Mouse (Mus musculus) heart, embryonic 10.5 days (tissue): ENCODE measurements around the gene Gchfr. TPM values are rescaled to one million over a fixed set of nuclear protein-coding genes. Genes with fewer than 3 reads are reported as not detected.

Experiments
- DNase-seq: peaks from one replicate; pipeline ENCODE4 v3.0.0-alpha.2; 2017; ENCODE audit warnings: low spot score
- H3K27ac ChIP-seq: fragments of 300-500 bp; sonication (generic); 2 replicates; pipeline ENCODE4 v1.5.1; 2016; ENCODE audit warnings: mild to moderate bottlenecking
- H3K27me3 ChIP-seq: fragments of 300-500 bp; sonication (generic); 2 replicates; pipeline ENCODE4 v1.6.1; 2016; ENCODE audit warnings: mild to moderate bottlenecking; ENCODE audit not compliant: poor library complexity, insufficient read depth, severe bottlenecking
- H3K36me3 ChIP-seq: fragments of 300-500 bp; sonication (generic); 2 replicates; pipeline ENCODE4 v1.6.1; 2016; ENCODE audit warnings: mild to moderate bottlenecking, moderate library complexity
- H3K4me1 ChIP-seq: fragments of 300-500 bp; sonication (generic); 2 replicates; pipeline ENCODE4 v1.6.1; 2016; ENCODE audit warnings: mild to moderate bottlenecking
- H3K4me3 ChIP-seq: fragments of 300-500 bp; sonication (generic); 2 replicates; pipeline ENCODE4 v1.5.1; 2016; ENCODE audit warnings: mild to moderate bottlenecking, moderate library complexity
- H3K9me3 ChIP-seq: fragments of 300-500 bp; sonication (generic); 2 replicates; pipeline ENCODE4 v1.6.1; 2016; ENCODE audit warnings: mild to moderate bottlenecking, moderate library complexity
- WGBS: fragments of 180-500 bp; shearing (Covaris S2); methylation state at CpG from one replicate; pipeline ENCODE4 v1.1.7; 2016; 5-methylcytosine and 5-hydroxymethylcytosine counted together
- polyA plus RNA-seq: library from polyadenylated mRNA; unstranded; fragments of >200 nt; fragmentation: Nextera tagmentation; extraction: Ambion mirVana; gene quantifications from 2 replicates; pipeline ENCODE4 v1.2.1, GENCODE M21; 2016

The Gchfr gene
- 7.4 and 9.1 TPM in 2 replicates for polyA plus RNA-seq

DNA sequence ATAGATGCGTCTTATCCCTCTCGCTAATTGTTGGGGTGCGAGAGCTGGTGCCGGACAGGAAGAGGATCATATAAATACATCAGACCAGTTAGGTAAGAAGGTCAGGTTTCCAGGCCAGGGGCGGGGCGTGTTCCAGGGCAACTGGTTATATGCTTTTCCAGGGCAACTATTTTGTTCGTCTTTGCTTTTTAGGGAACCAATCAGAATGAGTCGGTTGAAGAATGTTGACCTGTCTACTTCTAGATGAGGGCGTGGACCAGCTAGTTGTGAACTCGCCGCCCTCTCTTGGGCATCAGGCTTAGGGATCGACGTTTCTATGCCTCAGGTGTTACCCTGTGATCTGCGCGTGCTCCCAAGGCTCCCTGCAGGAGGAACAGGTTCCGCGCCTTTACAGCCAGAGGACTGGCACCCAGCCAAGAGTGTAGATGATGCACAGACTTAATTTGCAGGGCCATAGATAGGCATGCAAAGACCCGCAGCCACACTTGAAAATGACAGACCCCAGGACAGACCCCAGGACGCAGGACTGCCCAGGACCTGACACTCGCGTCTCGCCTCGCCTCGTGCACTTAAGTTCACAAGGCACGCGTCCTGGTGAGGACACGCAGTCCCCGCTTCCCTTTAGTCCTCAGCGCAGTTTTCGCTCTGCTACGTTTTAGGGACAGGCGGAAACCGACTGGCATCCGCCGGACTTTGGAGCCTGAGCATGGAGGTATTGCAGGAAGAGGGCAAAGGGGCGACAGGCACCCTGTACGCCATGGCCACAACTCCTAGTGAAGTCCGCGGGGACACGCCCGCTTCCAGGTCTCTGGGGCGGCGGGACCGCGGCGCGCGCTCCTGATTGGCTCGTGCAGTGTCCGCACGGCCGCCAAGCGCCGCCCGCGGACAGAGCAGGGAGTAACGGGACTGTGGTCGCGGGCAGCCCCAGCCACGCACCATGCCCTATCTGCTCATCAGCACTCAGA lies at the start of gene Gchfr:
Gchfr (plus strand) TSS at position 873 of the 965 bp plus-strand sequence.
- peaks cover 4% of the 10 kb centered on the region; the same call in 1 of the 2 replicates for H3K36me3 ChIP-seq
- no peaks in the 10 kb centered on the region for H3K9me3 ChIP-seq
- DNase-seq, result peak; percentile 86
- WGBS, result under 1% methylated on average over 60 of the region's 60 CpGs
- H3K27me3 ChIP-seq, result peaks cover 44% of the 10 kb centered on the region
- H3K4me1 ChIP-seq, result peaks cover 24% of the 10 kb centered on the region
- H3K4me3 ChIP-seq, result peak within 1 kb of the TSS; percentile 73
- H3K27ac ChIP-seq, result peak within 1 kb of the TSS; percentile 72

DNA sequence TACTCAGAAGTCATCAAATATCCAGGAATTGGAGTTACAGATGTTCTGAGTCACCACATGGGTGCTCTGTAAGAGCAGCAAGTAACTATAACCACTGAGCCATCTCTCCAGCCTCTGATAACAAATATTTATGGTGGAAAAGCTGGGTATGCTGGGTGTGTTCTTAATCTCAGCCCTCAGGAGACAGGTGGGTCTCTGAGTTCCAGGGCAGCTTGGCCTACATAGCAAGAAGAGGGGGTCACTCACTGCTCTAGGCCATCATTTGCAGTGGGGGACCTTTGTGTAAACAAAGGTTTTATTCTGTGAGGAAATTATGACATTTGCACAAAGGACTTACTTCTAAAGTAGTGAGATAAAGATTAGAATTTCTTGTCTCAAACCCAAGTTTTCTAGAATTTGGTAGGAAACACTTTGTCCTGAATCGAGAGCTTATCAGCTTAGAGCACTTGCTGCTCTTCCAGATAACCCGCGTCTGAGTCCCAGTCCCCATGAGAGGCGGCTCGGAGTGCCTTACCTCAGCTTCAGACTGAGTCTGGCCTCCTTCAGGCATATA lies 31.2 kb upstream of the Gchfr start:
- no peaks in the 10 kb centered on the region for H3K9me3 ChIP-seq
- peaks cover 96% of the 10 kb centered on the region for H3K36me3 ChIP-seq
- no peak overlapping the region for H3K27ac ChIP-seq
- H3K27me3 ChIP-seq, result no peaks in the 10 kb centered on the region
- H3K4me3 ChIP-seq, result no peak overlapping the region
- no peaks in the 10 kb centered on the region for H3K4me1 ChIP-seq
- DNase-seq, result no peak
- WGBS, result 32% methylated on average over 5 of the region's 5 CpGs

- DNase-seq, result no peak
- H3K4me3 ChIP-seq, result no peak overlapping the region
- peaks cover 94% of the 10 kb centered on the region for H3K36me3 ChIP-seq
- no peaks in the 10 kb centered on the region for H3K27me3 ChIP-seq
- WGBS, result 85% methylated on average over 2 of the region's 2 CpGs
- no peak overlapping the region for H3K27ac ChIP-seq
- no peaks in the 10 kb centered on the region for H3K4me1 ChIP-seq
- H3K9me3 ChIP-seq, result no peaks in the 10 kb centered on the region
Measured at GRCm38 (mm10) chr2:119145199-119145598, 22.4 kb upstream of the Gchfr start.

DNA sequence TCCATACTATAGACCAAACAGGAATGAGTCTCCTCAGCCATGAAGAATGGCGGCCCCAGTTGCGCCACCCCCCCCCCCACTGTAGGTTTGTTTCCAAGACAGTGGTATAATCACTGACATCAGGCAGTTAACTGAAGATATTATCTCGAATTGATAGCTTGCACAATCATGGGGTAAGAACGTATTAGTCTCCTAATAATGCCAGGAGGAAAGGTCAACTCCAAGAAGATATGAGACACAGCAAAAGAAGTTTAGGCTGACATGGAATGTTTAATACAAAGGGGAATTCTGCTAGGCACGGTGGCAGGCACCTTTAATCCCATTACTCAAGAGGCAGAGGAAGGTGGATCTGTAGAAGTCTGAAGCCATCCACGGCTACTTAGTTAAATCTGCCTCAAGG lies 21.1 kb upstream of the Gchfr start:
- Histone ChIP-seq H3K27me3 (no peaks in the 10 kb centered on the region), H3K36me3 (peaks cover 94% of the 10 kb centered on the region), H3K4me1 (no peaks in the 10 kb centered on the region), H3K4me3 (no peak overlapping the region), H3K9me3 (no peaks in the 10 kb centered on the region), H3K27ac (no peak overlapping the region)
- 88% methylated on average over 6 of the region's 6 CpGs for WGBS
- no peak for DNase-seq

DNA sequence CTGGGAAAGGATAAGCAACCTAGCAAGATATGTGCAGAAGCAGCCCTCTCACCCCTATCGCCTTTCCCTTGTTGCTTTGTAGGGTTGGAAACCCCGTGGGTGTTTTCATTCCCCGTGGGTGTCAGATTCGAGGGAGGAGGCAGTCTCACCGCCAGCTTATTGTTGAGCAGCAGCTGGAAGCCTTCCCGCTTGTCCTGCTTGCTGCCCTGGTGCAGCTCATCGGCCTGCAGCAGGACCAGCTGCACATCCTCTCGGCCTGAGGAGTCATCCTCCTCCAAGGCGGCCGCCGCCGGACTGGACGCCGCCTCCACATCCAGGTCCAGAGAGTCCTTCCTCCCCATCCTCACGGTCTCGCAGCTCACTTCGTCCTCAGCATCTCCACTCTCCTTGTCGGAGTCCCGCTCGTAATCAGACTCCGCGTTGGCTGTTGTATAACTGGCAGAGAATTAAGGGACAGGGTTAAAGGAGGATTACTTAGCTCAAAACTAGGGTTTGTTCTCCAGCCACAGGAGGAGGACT lies 20.4 kb upstream of the Gchfr start:
- Histone ChIP-seq H3K4me1 (peaks cover 5% of the 10 kb centered on the region), H3K9me3 (no peaks in the 10 kb centered on the region), H3K4me3 (no peak overlapping the region), H3K27ac (no peak overlapping the region), H3K36me3 (peaks cover 92% of the 10 kb centered on the region), H3K27me3 (no peaks in the 10 kb centered on the region)
- WGBS, result 76% methylated on average over 22 of the region's 22 CpGs
- no peak for DNase-seq

DNA sequence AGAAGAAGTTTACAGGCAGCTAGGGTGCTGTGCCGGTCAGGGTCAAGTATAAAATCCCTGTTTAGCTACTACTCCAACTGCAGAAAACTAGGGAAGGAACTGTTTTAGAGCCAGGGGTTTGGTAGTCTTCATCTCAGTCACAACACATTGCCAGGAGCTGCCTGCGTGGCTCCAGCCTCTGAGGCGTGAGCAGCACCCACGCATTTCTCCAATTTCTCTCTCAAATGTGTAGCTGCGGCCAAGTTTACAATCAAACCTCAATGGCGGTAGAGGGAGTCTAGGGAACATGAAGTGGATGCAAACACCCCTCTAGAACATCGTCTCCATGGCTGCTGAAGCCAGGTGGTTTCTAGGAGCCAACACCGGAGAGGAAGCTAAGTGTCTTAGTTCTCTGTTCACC lies 19.8 kb upstream of the Gchfr start:
- Histone ChIP-seq H3K9me3 (no peaks in the 10 kb centered on the region), H3K4me1 (peaks cover 9% of the 10 kb centered on the region), H3K36me3 (peaks cover 91% of the 10 kb centered on the region), H3K4me3 (no peak overlapping the region), H3K27me3 (no peaks in the 10 kb centered on the region), H3K27ac (no peak overlapping the region)
- 90% methylated on average over 8 of the region's 8 CpGs for WGBS
- no peak for DNase-seq

DNA sequence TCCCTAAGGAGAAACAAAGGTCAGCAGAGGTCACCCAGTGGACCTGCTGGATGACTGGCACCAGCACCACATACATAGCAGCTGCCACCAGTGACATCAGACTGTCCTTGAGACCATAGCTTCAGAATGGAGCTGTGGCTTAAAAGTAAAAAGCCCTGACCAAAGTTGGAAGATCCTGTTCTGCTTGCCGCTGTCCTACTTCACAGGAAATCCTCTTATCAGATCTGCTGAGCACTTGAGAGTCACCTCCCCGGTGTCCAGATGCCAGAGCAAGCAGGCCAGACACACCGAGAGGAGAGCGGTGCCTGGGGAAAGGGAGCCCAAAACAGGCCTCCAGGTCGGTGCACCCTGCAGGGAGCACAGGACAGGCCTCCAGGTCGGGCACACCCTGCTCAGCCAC lies 15.3 kb upstream of the Gchfr start:
- 44% methylated on average over 6 of the region's 6 CpGs for WGBS
- 0 out of 2 replicates have a peak overlapping the region, but pooled peaks have one; percentile 31 for H3K27ac ChIP-seq
- peaks cover 26% of the 10 kb centered on the region for H3K4me1 ChIP-seq
- H3K36me3 ChIP-seq, result peaks cover 68% of the 10 kb centered on the region
- no peak for DNase-seq
- no peaks in the 10 kb centered on the region for H3K27me3 ChIP-seq
- H3K4me3 ChIP-seq, result no peak overlapping the region
- H3K9me3 ChIP-seq, result no peaks in the 10 kb centered on the region

DNA sequence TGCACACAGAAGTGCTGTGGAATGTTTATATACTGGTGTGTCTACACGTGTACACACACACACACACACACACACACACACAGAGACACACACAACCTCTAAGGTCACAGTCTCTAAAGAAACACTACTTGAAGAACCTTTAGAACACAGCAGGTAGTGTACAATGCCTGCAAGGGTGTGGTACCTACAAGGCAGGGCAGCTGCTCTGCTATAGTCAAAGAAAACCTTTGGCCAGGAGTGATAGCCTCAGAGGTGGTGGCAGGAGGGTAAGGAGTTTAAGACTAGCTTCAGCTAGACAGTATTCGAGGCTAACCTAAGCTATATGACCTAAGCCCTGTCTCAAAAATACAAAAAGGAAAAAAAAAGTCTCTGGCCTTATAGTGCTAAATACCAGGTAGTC lies 12.9 kb upstream of the Gchfr start:
- no peak overlapping the region for H3K4me3 ChIP-seq
- no peaks in the 10 kb centered on the region for H3K9me3 ChIP-seq
- peaks cover 45% of the 10 kb centered on the region for H3K36me3 ChIP-seq
- DNase-seq, result no peak
- H3K27me3 ChIP-seq, result no peaks in the 10 kb centered on the region
- no peak overlapping the region for H3K27ac ChIP-seq
- peaks cover 26% of the 10 kb centered on the region for H3K4me1 ChIP-seq
- WGBS, result 86% methylated on average over 2 of the region's 2 CpGs

DNA sequence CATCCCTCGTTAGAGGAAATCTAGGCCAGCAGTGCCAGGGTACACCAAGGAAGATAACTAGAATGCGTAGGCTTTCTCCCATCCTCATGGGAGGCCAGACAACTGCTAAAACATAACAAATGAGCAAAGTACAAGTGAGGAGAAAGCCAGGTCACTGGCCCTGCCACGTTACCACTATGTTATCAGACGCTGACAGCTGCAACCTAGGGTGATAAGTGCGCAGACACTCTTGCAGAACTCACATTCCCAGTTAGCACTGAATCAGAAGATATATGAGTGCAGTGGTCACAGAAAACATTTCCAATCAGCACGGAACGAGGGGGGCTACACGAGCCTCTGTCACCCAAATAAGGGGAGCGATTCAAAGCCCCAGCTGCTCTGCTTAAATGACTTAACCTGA lies 12.2 kb upstream of the Gchfr start:
- WGBS, result 28% methylated on average over 9 of the region's 9 CpGs
- no peaks in the 10 kb centered on the region for H3K27me3 ChIP-seq
- no peaks in the 10 kb centered on the region for H3K9me3 ChIP-seq
- no peak overlapping the region for H3K27ac ChIP-seq
- H3K4me3 ChIP-seq, result peak overlapping the region; percentile 96
- peaks cover 39% of the 10 kb centered on the region for H3K36me3 ChIP-seq
- H3K4me1 ChIP-seq, result peaks cover 26% of the 10 kb centered on the region
- DNase-seq, result peak; percentile 93

DNA sequence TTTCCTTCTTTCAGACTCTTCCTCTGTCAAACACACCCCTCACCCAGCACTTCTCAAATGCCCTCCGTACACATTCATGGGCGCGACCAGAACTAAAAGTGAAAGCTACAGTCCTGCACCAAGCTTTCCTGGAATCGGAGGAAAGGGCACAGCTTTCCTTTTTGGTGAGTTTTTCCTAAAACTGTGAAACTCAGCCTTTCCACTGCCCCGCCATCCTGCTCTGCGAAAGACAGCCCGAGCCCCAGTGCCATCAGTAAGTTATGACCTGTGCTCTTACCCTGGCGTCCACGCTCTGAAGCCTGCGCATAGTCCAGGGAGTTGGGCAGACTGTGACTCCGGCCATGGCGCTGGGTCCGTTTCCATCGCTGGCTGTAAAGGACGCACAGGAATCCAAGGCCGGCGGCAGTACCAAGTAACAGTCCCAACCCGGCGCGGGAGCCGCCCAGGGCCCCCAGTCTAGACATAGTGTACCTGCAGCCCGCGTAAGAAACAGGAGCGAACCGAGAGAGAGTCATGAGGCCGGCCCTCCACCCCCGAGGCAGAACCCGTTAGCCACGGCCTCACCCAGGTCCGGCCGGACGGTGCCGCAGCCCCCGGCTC lies 11.4 kb upstream of the Gchfr start:
- Histone ChIP-seq H3K27me3 (no peaks in the 10 kb centered on the region), H3K4me3 (peak overlapping the region; percentile 96), H3K4me1 (peaks cover 29% of the 10 kb centered on the region), H3K27ac (peak overlapping the region; percentile 91), H3K36me3 (peaks cover 31% of the 10 kb centered on the region), H3K9me3 (no peaks in the 10 kb centered on the region)
- no peak for DNase-seq
- 4% methylated on average over 34 of the region's 34 CpGs for WGBS

DNA sequence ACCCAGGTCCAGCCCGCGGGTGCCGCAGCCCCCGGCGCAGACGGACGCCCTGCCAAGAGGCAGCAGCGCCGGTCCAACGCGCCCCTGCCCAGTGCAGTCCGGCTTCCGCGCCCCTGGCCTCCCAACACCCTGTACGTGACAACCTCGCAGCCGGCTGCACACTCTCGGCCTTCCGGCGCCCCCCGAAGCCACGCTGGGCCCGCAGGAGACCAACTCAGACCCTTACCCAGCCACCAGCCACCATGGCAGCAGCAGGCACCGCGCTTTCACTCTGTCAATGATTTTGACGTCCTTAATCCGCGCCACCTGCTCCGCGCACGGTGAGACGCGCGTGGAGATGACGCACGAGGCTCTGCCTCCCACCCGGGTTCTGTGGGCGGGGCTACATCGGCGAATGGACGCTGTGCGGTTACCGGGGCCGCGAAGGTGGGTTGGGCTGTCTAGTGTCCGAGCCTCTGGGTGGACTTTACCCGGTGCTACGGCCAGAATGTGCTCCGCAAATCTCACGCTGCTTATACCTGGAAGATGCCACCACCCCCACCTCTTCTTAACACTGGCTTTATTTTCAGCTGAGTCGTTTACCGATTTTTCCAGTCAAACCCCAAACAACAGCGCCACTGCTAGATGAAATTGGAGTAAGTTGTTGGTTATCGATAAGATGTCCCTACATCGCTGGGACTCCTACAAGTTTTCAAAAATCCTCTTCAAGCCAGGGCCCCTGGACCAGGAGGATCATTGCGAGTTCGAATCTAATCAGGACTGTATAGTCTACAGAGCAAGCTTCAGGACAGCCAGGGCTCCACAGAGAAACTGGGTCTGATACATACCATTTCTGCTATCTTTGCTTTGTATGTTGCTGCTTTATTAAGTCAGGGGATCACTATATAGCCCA lies 10.6 kb upstream of the Gchfr start, which contains the start of gene Rmdn3:
Rmdn3 (minus strand) TSS at position 354 of the 892 bp plus-strand sequence.
- Histone ChIP-seq H3K4me3 (peak within 1 kb of the TSS; percentile 96), H3K27ac (peak within 1 kb of the TSS; percentile 91), H3K4me1 (peaks cover 34% of the 10 kb centered on the region), H3K27me3 (no peaks in the 10 kb centered on the region), H3K36me3 (peaks cover 24% of the 10 kb centered on the region), H3K9me3 (no peaks in the 10 kb centered on the region)
- WGBS, result 1% methylated on average over 57 of the region's 57 CpGs
- peak; percentile 96 for DNase-seq

- peak overlapping the region; percentile 96; the same call in 1 of the 2 replicates for H3K4me3 ChIP-seq
- H3K36me3 ChIP-seq, result peaks cover 18% of the 10 kb centered on the region
- H3K9me3 ChIP-seq, result no peaks in the 10 kb centered on the region
- DNase-seq, result no peak
- H3K27me3 ChIP-seq, result no peaks in the 10 kb centered on the region
- H3K4me1 ChIP-seq, result peaks cover 28% of the 10 kb centered on the region
- no peak overlapping the region for H3K27ac ChIP-seq
Measured at GRCm38 (mm10) chr2:119157836-119158235, 9.7 kb upstream of the Gchfr start.
